In genomic region chr1:92052190-92052589, GRCm38 (mm10) we compare ENCODE assay signal across 19 mouse cellular contexts.
DNase-seq lines count a peak whose midpoint lies in the region; ATAC-seq and TF ChIP-seq lines count a peak whose summit lies in the region.
"Had no signal": no experiment of that assay in that cellular context is flagged by ENCODE, and none has a peak within 500 bp of the region (broad histone marks: within the 10 kb centered on the region; RNA-seq: fewer than 3 reads in every experiment).

No protein-coding gene starts in this region.

- no peak overlapping the region for H3K9ac ChIP-seq in lung, postnatal 0 days (replicated peaks; ENCODE audit: low read depth)
- H3K9ac ChIP-seq in forebrain, embryonic 13.5 days: no peak overlapping the region
- H3K9ac ChIP-seq: embryonic facial prominence, embryonic 15.5 days; forebrain, embryonic 12.5 days; hindbrain, embryonic 13.5 days; limb, embryonic 13.5 days had no signal

- no peaks in the 10 kb centered on the region for H3K9me3 ChIP-seq in lung, postnatal 0 days (ENCODE audit: low read length)
- H3K9me3 ChIP-seq in midbrain, embryonic 10.5 days (replicated peaks): no peaks in the 10 kb centered on the region
- H3K9me3 ChIP-seq in forebrain, embryonic 13.5 days (replicated peaks): no peaks in the 10 kb centered on the region
- H3K9me3 ChIP-seq: embryonic facial prominence, embryonic 15.5 days; forebrain, embryonic 12.5 days; hindbrain, embryonic 13.5 days; limb, embryonic 13.5 days; megakaryocyte, embryonic 14.5 days had no signal

- TF ChIP-seq CTCF in lung, postnatal 0 days (IDR thresholded peaks at IDR 0.05): no peak

- ATAC-seq in lung, postnatal 0 days: peak; percentile 27
- ATAC-seq in neutrophil, adult 5-6 weeks (ENCODE audit: extremely low read depth, insufficient number of reproducible peaks, low FRiP score, poor library complexity, severe bottlenecking): peak; percentile 80
- ATAC-seq in forebrain, embryonic 13.5 days: no peak

- peaks cover 10% of the 10 kb centered on the region; the same call in 1 of the 2 replicates for H3K4me1 ChIP-seq in lung, postnatal 0 days (ENCODE audit: insufficient read depth, low read depth, low read length)
- H3K4me1 ChIP-seq in midbrain, embryonic 10.5 days: peaks cover 26% of the 10 kb centered on the region
- H3K4me1 ChIP-seq in forebrain, embryonic 13.5 days: peaks cover 7% of the 10 kb centered on the region

- H3K27ac ChIP-seq in lung, postnatal 0 days (ENCODE audit: low read length): peak overlapping the region; percentile 17; the same call in 1 of the 2 replicates
- H3K27ac ChIP-seq in midbrain, embryonic 10.5 days (replicated peaks): no peak overlapping the region
- no peak overlapping the region for H3K27ac ChIP-seq in forebrain, embryonic 13.5 days
- H3K27ac ChIP-seq: embryonic facial prominence, embryonic 15.5 days; forebrain, embryonic 12.5 days; hindbrain, embryonic 13.5 days; left cerebral cortex, adult 2 months; limb, embryonic 13.5 days had no signal

- WGBS in lung, postnatal 0 days: 58% methylated on average over 4 of the region's 4 CpGs
- 90% methylated on average over 4 of the region's 4 CpGs for WGBS in midbrain, embryonic 10.5 days
- 84% methylated on average over 4 of the region's 4 CpGs for WGBS in forebrain, embryonic 13.5 days

- H3K27me3 ChIP-seq in lung, postnatal 0 days (replicated peaks; ENCODE audit: insufficient read depth, low read length): no peaks in the 10 kb centered on the region
- no peaks in the 10 kb centered on the region for H3K27me3 ChIP-seq in midbrain, embryonic 10.5 days (ENCODE audit: low read depth, poor library complexity, severe bottlenecking)
- H3K27me3 ChIP-seq in forebrain, embryonic 13.5 days: no peaks in the 10 kb centered on the region
- H3K27me3 ChIP-seq: embryonic facial prominence, embryonic 15.5 days; forebrain, embryonic 12.5 days; hindbrain, embryonic 13.5 days; limb, embryonic 13.5 days; megakaryocyte, embryonic 14.5 days had no signal

- no peaks in the 10 kb centered on the region for H3K36me3 ChIP-seq in lung, postnatal 0 days (ENCODE audit: insufficient read depth, low read length)
- H3K36me3 ChIP-seq in midbrain, embryonic 10.5 days: 0 out of 2 replicates have a peak, but pooled peaks cover 3% of the 10 kb centered on the region
- H3K36me3 ChIP-seq in forebrain, embryonic 13.5 days (ENCODE audit: poor library complexity, severe bottlenecking): no peaks in the 10 kb centered on the region
- H3K36me3 ChIP-seq: embryonic facial prominence, embryonic 15.5 days; forebrain, embryonic 12.5 days; hindbrain, embryonic 13.5 days; limb, embryonic 13.5 days had no signal

- no peak overlapping the region for H3K4me2 ChIP-seq in lung, postnatal 0 days (replicated peaks; ENCODE audit: low read depth, low read length)
- no peak overlapping the region for H3K4me2 ChIP-seq in forebrain, embryonic 13.5 days
- H3K4me2 ChIP-seq: embryonic facial prominence, embryonic 15.5 days; forebrain, embryonic 12.5 days; hindbrain, embryonic 13.5 days; limb, embryonic 13.5 days had no signal

- TF ChIP-seq EP300 in lung, postnatal 0 days (IDR thresholded peaks at IDR 0.05): no peak

- H3K4me3 ChIP-seq in lung, postnatal 0 days (ENCODE audit: low read depth, low read length): no peak overlapping the region
- no peak overlapping the region for H3K4me3 ChIP-seq in midbrain, embryonic 10.5 days
- H3K4me3 ChIP-seq in forebrain, embryonic 13.5 days: no peak overlapping the region
- H3K4me3 ChIP-seq: embryonic facial prominence, embryonic 15.5 days; forebrain, embryonic 12.5 days; hindbrain, embryonic 13.5 days; left cerebral cortex, adult 2 months; limb, embryonic 13.5 days; megakaryocyte, embryonic 14.5 days had no signal

- DNase-seq in kidney, adult 9 months: peak; percentile 18
- no peak for DNase-seq in kidney, postnatal 4 days
- DNase-seq in B cell, adult 2 months: peak; percentile 50 to 54
- peak; percentile 43 for DNase-seq in lung, postnatal 0 days (ENCODE audit: low spot score)
- no peak for DNase-seq in embryo, embryonic 10 days (ENCODE audit: low spot score)
- no peak for DNase-seq in midbrain, embryonic 10.5 days (ENCODE audit: low spot score)
- DNase-seq: adrenal gland, postnatal 10 days; cerebellum, postnatal 36 days; kidney, adult 18-20 months; kidney, postnatal 36 days; right cerebral cortex, postnatal 25 days had no signal

Comparison
In these comparisons a context has a peak if more than half of its experiments do, and no peak if none do; other contexts are left out.
1. DNase-seq: peak in kidney, adult 9 months (single experiment), B cell, adult 2 months (2 of 2) and lung, postnatal 0 days (single experiment); none in kidney, postnatal 4 days (0 of 2), embryo, embryonic 10 days (single experiment) and midbrain, embryonic 10.5 days (single experiment).